Mouse (Mus musculus) lung, adult 2 months (tissue): ENCODE data around the gene Rps2.

Experiments used
- CTCF ChIP-seq: fragments of 200-500 bp; IDR thresholded peaks from 2 replicates; pipeline ENCODE4 v1.5.1; 2011; ENCODE audit warnings: mild to moderate bottlenecking, low read length, control low read depth; ENCODE audit not compliant: insufficient read depth
- POLR2A ChIP-seq: fragments of 200-500 bp; IDR thresholded peaks from 2 replicates; pipeline ENCODE4 v1.6.1; 2011; ENCODE audit warnings: low read depth, mild to moderate bottlenecking, control low read depth, low read length, borderline replicate concordance; ENCODE audit errors: extremely low read depth

DNA sequence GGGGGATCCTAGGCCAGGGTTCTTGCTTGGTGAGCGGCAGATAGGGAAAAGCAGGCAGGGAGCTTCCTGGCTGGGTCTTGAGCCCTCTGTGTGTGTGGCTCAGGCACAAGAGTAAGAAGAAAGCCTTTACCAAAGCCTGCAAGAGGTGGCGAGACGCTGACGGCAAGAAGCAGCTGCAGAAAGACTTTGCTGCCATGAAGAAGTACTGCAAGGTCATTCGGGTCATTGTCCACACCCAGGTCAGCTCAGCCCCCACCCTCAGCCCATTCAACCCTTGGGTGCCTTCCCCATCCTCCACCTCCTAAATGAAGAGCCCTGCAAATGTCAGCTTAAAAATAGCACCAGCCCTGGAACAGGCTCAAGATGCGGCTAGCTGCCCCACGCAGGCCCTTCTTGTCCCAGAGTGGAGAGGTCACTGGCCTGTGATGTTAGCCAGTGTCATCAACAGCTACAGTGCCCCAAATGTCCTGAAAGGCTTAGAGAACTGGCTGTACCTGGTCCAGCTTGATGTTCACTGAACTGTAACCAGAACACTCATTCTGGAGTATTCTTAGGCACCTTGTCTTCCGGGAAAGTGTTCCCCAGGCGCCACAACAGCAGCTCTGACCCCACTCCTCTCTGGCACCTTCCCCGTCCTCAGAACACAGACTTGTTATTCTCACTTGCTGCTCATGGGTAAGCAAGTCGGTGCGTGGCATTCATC lies 14.5 kb downstream of the Rps2 start:
- TF ChIP-seq POLR2A, result no peak
- no peak for TF ChIP-seq CTCF
